Mouse (Mus musculus) lung, adult 2 months (tissue): Measurements from ENCODE around the gene Zcchc24.

ENCODE experiments used
- CTCF ChIP-seq: fragments of 200-500 bp; IDR thresholded peaks from 2 replicates; pipeline ENCODE4 v1.5.1; 2011; ENCODE audit warnings: mild to moderate bottlenecking, low read length, control low read depth; ENCODE audit not compliant: insufficient read depth
- POLR2A ChIP-seq: fragments of 200-500 bp; IDR thresholded peaks from 2 replicates; pipeline ENCODE4 v1.6.1; 2011; ENCODE audit warnings: low read depth, mild to moderate bottlenecking, control low read depth, low read length, borderline replicate concordance; ENCODE audit errors: extremely low read depth

GRCm38 (mm10) chr14:25789207-25789606, 20.4 kb upstream of the Zcchc24 start:
- TF ChIP-seq CTCF (no peak), POLR2A (no peak)
